Mouse (Mus musculus) bone marrow macrophage, adult 2 months (primary cell): ENCODE measurements around the gene Ovol1.

Experiments
- CTCF ChIP-seq: IDR thresholded peaks from 2 replicates; pipeline ENCODE4 v1.5.1; 2012; ENCODE audit warnings: low read depth, mild to moderate bottlenecking, low read length, moderate library complexity
- POLR2A ChIP-seq: IDR thresholded peaks from 2 replicates; pipeline ENCODE4 v1.6.1; 2012; ENCODE audit warnings: mild to moderate bottlenecking, low read depth, low read length, borderline replicate concordance

DNA sequence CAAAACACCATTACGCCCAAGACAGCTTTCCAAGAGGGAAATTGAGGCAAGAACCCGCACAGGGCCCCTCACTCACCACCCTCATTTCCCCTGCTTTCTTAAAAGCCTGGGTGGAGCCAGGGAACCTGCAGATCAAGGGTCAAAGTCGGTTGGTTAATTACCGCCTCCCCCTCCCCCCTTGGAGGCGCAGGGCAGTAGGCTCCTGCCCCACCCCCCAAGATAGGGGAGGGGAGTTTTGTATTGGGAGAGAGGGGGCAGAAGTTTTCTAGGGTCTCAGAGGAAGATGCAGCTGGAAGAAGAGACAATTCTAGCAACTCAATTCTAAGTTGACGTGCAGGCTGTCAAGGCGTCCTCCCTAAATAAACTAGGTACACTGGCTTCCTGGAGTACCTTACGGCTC is 1.2 kb downstream of the Ovol1 start:
- TF ChIP-seq CTCF (no peak), POLR2A (no peak)
